Mouse (Mus musculus) heart, postnatal 0 days (tissue): Measurements from ENCODE around the gene Myo10.

ENCODE experiments used
- CTCF ChIP-seq: IDR thresholded peaks from 2 replicates; pipeline ENCODE4 v1.5.1; 2016; ENCODE audit warnings: antibody characterized with exemption, control low read depth, low read depth
- EP300 ChIP-seq: IDR thresholded peaks from 2 replicates; pipeline ENCODE4 v1.6.1; 2016; ENCODE audit warnings: antibody characterized with exemption, low read depth

- TF ChIP-seq CTCF (peak; percentile 52), EP300 (no peak)
Measured at GRCm38 (mm10) chr15:25624263-25624662, 1.9 kb downstream of the Myo10 start.
